Mouse (Mus musculus) midbrain, embryonic 12.5 days (tissue): ENCODE measurements around the gene Gm21969. TPM values are rescaled to one million over a fixed set of nuclear protein-coding genes. Genes with fewer than 3 reads are reported as not detected.

Experiments used
- ATAC-seq: fragments of 200-750 bp; cut with Nextera tagmentation; 2 replicates; pipeline ENCODE4 v1.8.0; 2017; ENCODE audit warnings: low read depth, moderate TSS enrichment, moderate library complexity; ENCODE audit not compliant: low FRiP score
- H3K27ac ChIP-seq: fragments of 300-500 bp; sonication (generic); replicated peaks from 2 replicates; pipeline ENCODE4 v1.5.1; 2016; ENCODE audit warnings: mild to moderate bottlenecking
- H3K27me3 ChIP-seq: fragments of 300-500 bp; sonication (generic); 2 replicates; pipeline ENCODE4 v1.6.1; 2016; ENCODE audit warnings: mild to moderate bottlenecking
- H3K36me3 ChIP-seq: fragments of 300-500 bp; sonication (generic); 2 replicates; pipeline ENCODE4 v1.6.1; 2016
- H3K4me1 ChIP-seq: fragments of 300-500 bp; sonication (generic); 2 replicates; pipeline ENCODE4 v1.6.1; 2016
- H3K4me2 ChIP-seq: fragments of 300-500 bp; sonication (generic); replicated peaks from 2 replicates; pipeline ENCODE4 v1.6.1; 2016; ENCODE audit warnings: mild to moderate bottlenecking, moderate library complexity
- H3K4me3 ChIP-seq: fragments of 300-500 bp; sonication (generic); 2 replicates; pipeline ENCODE4 v1.5.1; 2016; ENCODE audit warnings: mild to moderate bottlenecking
- H3K9ac ChIP-seq: fragments of 300-500 bp; sonication (generic); replicated peaks from 2 replicates; pipeline ENCODE4 v1.6.1; 2016; ENCODE audit warnings: mild to moderate bottlenecking, moderate library complexity
- H3K9me3 ChIP-seq: fragments of 300-500 bp; sonication (generic); 2 replicates; pipeline ENCODE4 v1.6.1; 2016; ENCODE audit warnings: mild to moderate bottlenecking
- WGBS: fragments of 180-500 bp; shearing (Covaris S2); methylation state at CpG from one replicate; pipeline ENCODE4 v1.1.7; 2016; 5-methylcytosine and 5-hydroxymethylcytosine counted together
- polyA plus RNA-seq: library from polyadenylated mRNA; unstranded; fragments of >200 nt; fragmentation: Nextera tagmentation; extraction: Ambion mirVana; gene quantifications from 2 replicates; pipeline ENCODE4 v1.2.1, GENCODE M21; 2016

Gene Gm21969
- polyA plus RNA-seq, 1 experiment from 2014 or later = not detected

- Histone ChIP-seq H3K4me1 (peaks cover 16% of the 10 kb centered on the region), H3K36me3 (0 out of 2 replicates have a peak, but pooled peaks cover 3% of the 10 kb centered on the region), H3K9me3 (no peaks in the 10 kb centered on the region), H3K27me3 (peaks cover 13% of the 10 kb centered on the region), H3K27ac (no peak overlapping the region), H3K9ac (0 out of 2 replicates have a peak overlapping the region, but pooled peaks have one; percentile 15), H3K4me2 (peak overlapping the region; percentile 86), H3K4me3 (peak overlapping the region; percentile 68)
- no peak for ATAC-seq
- WGBS = 61% methylated on average over 5 of the region's 5 CpGs
Observed at GRCm38 (mm10) chr4:139624116-139624489, 21.1 kb downstream of the Gm21969 start.

GRCm38 (mm10) chr4:139624706-139625105 is 21.7 kb downstream of the Gm21969 start:
- ATAC-seq = no peak
- no peak overlapping the region for H3K9ac ChIP-seq
- peaks cover 16% of the 10 kb centered on the region for H3K4me1 ChIP-seq
- H3K27me3 ChIP-seq = peaks cover 13% of the 10 kb centered on the region
- H3K9me3 ChIP-seq = no peaks in the 10 kb centered on the region
- H3K27ac ChIP-seq = no peak overlapping the region
- 0 out of 2 replicates have a peak, but pooled peaks cover 3% of the 10 kb centered on the region for H3K36me3 ChIP-seq
- H3K4me3 ChIP-seq = no peak overlapping the region
- WGBS = 87% methylated on average over 10 of the region's 10 CpGs
- 0 out of 2 replicates have a peak overlapping the region, but pooled peaks have one; percentile 86 for H3K4me2 ChIP-seq

GRCm38 (mm10) chr4:139627361-139627760 is 24.4 kb downstream of the Gm21969 start:
- no peak for ATAC-seq
- WGBS = 95% methylated on average over 11 of the region's 11 CpGs
- H3K4me1 ChIP-seq = peaks cover 12% of the 10 kb centered on the region
- no peaks in the 10 kb centered on the region for H3K9me3 ChIP-seq
- no peak overlapping the region for H3K27ac ChIP-seq
- no peak overlapping the region for H3K4me2 ChIP-seq
- peaks cover 13% of the 10 kb centered on the region for H3K27me3 ChIP-seq
- H3K4me3 ChIP-seq = no peak overlapping the region
- H3K36me3 ChIP-seq = 0 out of 2 replicates have a peak, but pooled peaks cover 3% of the 10 kb centered on the region
- no peak overlapping the region for H3K9ac ChIP-seq

GRCm38 (mm10) chr4:139630171-139630570 is 27.2 kb downstream of the Gm21969 start:
- WGBS = 74% methylated on average over 10 of the region's 10 CpGs
- H3K27ac ChIP-seq = no peak overlapping the region
- H3K4me3 ChIP-seq = no peak overlapping the region
- H3K36me3 ChIP-seq = 0 out of 2 replicates have a peak, but pooled peaks cover 3% of the 10 kb centered on the region
- H3K9ac ChIP-seq = no peak overlapping the region
- H3K27me3 ChIP-seq = no peaks in the 10 kb centered on the region
- H3K4me1 ChIP-seq = no peaks in the 10 kb centered on the region
- no peak for ATAC-seq
- H3K9me3 ChIP-seq = no peaks in the 10 kb centered on the region
- H3K4me2 ChIP-seq = no peak overlapping the region

- ATAC-seq = no peak
- WGBS = 79% methylated on average over 5 of the region's 5 CpGs
- no peak overlapping the region for H3K9ac ChIP-seq
- no peak overlapping the region for H3K27ac ChIP-seq
- H3K36me3 ChIP-seq = 0 out of 2 replicates have a peak, but pooled peaks cover 3% of the 10 kb centered on the region
- no peaks in the 10 kb centered on the region for H3K27me3 ChIP-seq
- H3K4me2 ChIP-seq = no peak overlapping the region
- no peaks in the 10 kb centered on the region for H3K4me1 ChIP-seq
- H3K4me3 ChIP-seq = no peak overlapping the region
- H3K9me3 ChIP-seq = no peaks in the 10 kb centered on the region
Observed at GRCm38 (mm10) chr4:139631141-139631540, 28.2 kb downstream of the Gm21969 start.

- ATAC-seq = no peak
- H3K9me3 ChIP-seq = no peaks in the 10 kb centered on the region
- no peak overlapping the region for H3K4me3 ChIP-seq
- no peak overlapping the region for H3K4me2 ChIP-seq
- H3K36me3 ChIP-seq = 0 out of 2 replicates have a peak, but pooled peaks cover 3% of the 10 kb centered on the region
- no peaks in the 10 kb centered on the region for H3K4me1 ChIP-seq
- no peak overlapping the region for H3K9ac ChIP-seq
- H3K27me3 ChIP-seq = no peaks in the 10 kb centered on the region
- 90% methylated on average over 7 of the region's 7 CpGs for WGBS
- H3K27ac ChIP-seq = no peak overlapping the region
Observed at GRCm38 (mm10) chr4:139631569-139632253, 28.7 kb downstream of the Gm21969 start.

- H3K4me3 ChIP-seq = no peak overlapping the region
Observed at GRCm38 (mm10) chr4:139632254-139632580, 29.2 kb downstream of the Gm21969 start.

GRCm38 (mm10) chr4:139636373-139636772 is 33.4 kb downstream of the Gm21969 start:
- WGBS = 28% methylated on average over 7 of the region's 7 CpGs
- ATAC-seq = no peak
- H3K4me3 ChIP-seq = no peak overlapping the region
- no peak overlapping the region for H3K9ac ChIP-seq
- H3K9me3 ChIP-seq = no peaks in the 10 kb centered on the region
- no peak overlapping the region for H3K4me2 ChIP-seq
- H3K4me1 ChIP-seq = peaks cover 17% of the 10 kb centered on the region
- H3K27ac ChIP-seq = no peak overlapping the region
- H3K36me3 ChIP-seq = no peaks in the 10 kb centered on the region
- H3K27me3 ChIP-seq = peaks cover 13% of the 10 kb centered on the region

More at GRCm38 (mm10) chr4:139632254-139632580, 29.2 kb downstream of the Gm21969 start:
- Histone ChIP-seq H3K4me2 (no peak overlapping the region), H3K9me3 (no peaks in the 10 kb centered on the region), H3K27ac (no peak overlapping the region), H3K36me3 (0 out of 2 replicates have a peak, but pooled peaks cover 3% of the 10 kb centered on the region), H3K27me3 (no peaks in the 10 kb centered on the region), H3K4me1 (no peaks in the 10 kb centered on the region), H3K9ac (no peak overlapping the region)
- 88% methylated on average over 10 of the region's 10 CpGs for WGBS
- ATAC-seq = no peak

GRCm38 (mm10) chr4:139637847-139638246 is 34.9 kb downstream of the Gm21969 start:
- no peaks in the 10 kb centered on the region for H3K36me3 ChIP-seq
- ATAC-seq = no peak
- H3K9ac ChIP-seq = no peak overlapping the region
- 90% methylated on average over 9 of the region's 9 CpGs for WGBS
- H3K9me3 ChIP-seq = no peaks in the 10 kb centered on the region
- H3K4me3 ChIP-seq = no peak overlapping the region
- H3K27me3 ChIP-seq = peaks cover 27% of the 10 kb centered on the region
- H3K27ac ChIP-seq = no peak overlapping the region
- H3K4me1 ChIP-seq = peaks cover 30% of the 10 kb centered on the region
- H3K4me2 ChIP-seq = no peak overlapping the region

- Histone ChIP-seq H3K36me3 (no peaks in the 10 kb centered on the region), H3K9me3 (no peaks in the 10 kb centered on the region), H3K27ac (no peak overlapping the region), H3K4me1 (peaks cover 30% of the 10 kb centered on the region), H3K4me2 (no peak overlapping the region), H3K9ac (no peak overlapping the region), H3K4me3 (no peak overlapping the region), H3K27me3 (peaks cover 32% of the 10 kb centered on the region)
- WGBS = 94% methylated on average over 16 of the region's 16 CpGs
- ATAC-seq = no peak
Observed at GRCm38 (mm10) chr4:139638356-139638755, 35.4 kb downstream of the Gm21969 start.

- Histone ChIP-seq H3K36me3 (no peaks in the 10 kb centered on the region), H3K4me3 (no peak overlapping the region), H3K27me3 (peaks cover 38% of the 10 kb centered on the region), H3K9me3 (no peaks in the 10 kb centered on the region), H3K9ac (0 out of 2 replicates have a peak overlapping the region, but pooled peaks have one; percentile 11), H3K4me2 (no peak overlapping the region), H3K27ac (peak overlapping the region; percentile 8; the same call in 1 of the 2 replicates), H3K4me1 (peaks cover 30% of the 10 kb centered on the region)
- ATAC-seq = no peak
- 31% methylated on average over 12 of the region's 12 CpGs for WGBS
Observed at GRCm38 (mm10) chr4:139639801-139640200, 36.8 kb downstream of the Gm21969 start.

GRCm38 (mm10) chr4:139640333-139640732 is 37.3 kb downstream of the Gm21969 start:
- no peak overlapping the region for H3K4me3 ChIP-seq
- 0 out of 2 replicates have a peak overlapping the region, but pooled peaks have one; percentile 8 for H3K27ac ChIP-seq
- 71% methylated on average over 12 of the region's 12 CpGs for WGBS

More at GRCm38 (mm10) chr4:139640333-139640732, 37.3 kb downstream of the Gm21969 start:
- Histone ChIP-seq H3K27me3 (peaks cover 38% of the 10 kb centered on the region), H3K36me3 (no peaks in the 10 kb centered on the region), H3K9me3 (no peaks in the 10 kb centered on the region), H3K9ac (no peak overlapping the region), H3K4me1 (peaks cover 30% of the 10 kb centered on the region), H3K4me2 (no peak overlapping the region)
- ATAC-seq = no peak
